Mouse (Mus musculus) kidney, postnatal 14 days (tissue): ENCODE data around the gene Ovol1.
A peak's percentile ranks its signal among the peaks of the same experiment; 100 is the strongest.

Experiments
- DNase-seq: peaks from one replicate; pipeline ENCODE4 v3.0.0; 2022; ENCODE audit warnings: mixed read lengths

Ovol1 gene

GRCm38 (mm10) chr19:5560457-5561041 is at the start of gene Ovol1:
Gene Ovol1, minus strand, starts transcription at chr19:5560646.
- DNase-seq, result peak; percentile 87

- peak; percentile 94 for DNase-seq
Observed at GRCm38 (mm10) chr19:5609547-5610404, 49.3 kb upstream of the Ovol1 start, which contains the start of gene Kat5. Gene Kat5, minus strand, starts transcription at chr19:5610237.

GRCm38 (mm10) chr19:5609171-5609546 is 48.7 kb upstream of the Ovol1 start:
- DNase-seq, result no peak

- DNase-seq, result no peak
Observed at GRCm38 (mm10) chr19:5608707-5609106, 48.3 kb upstream of the Ovol1 start.

GRCm38 (mm10) chr19:5607705-5608410 is 47.4 kb upstream of the Ovol1 start:
- DNase-seq, result no peak

- no peak for DNase-seq
Observed at GRCm38 (mm10) chr19:5606196-5606595, 45.8 kb upstream of the Ovol1 start.

GRCm38 (mm10) chr19:5605126-5605525 is 44.7 kb upstream of the Ovol1 start:
- DNase-seq, result no peak

- no peak for DNase-seq
Observed at GRCm38 (mm10) chr19:5603664-5604063, 43.2 kb upstream of the Ovol1 start.

- DNase-seq, result peak; percentile 85
Observed at GRCm38 (mm10) chr19:5601752-5602541, 41.5 kb upstream of the Ovol1 start, which contains the start of gene Rnaseh2c. Gene Rnaseh2c, plus strand, starts transcription at chr19:5601873.

- DNase-seq, result no peak
Observed at GRCm38 (mm10) chr19:5599224-5599623, 38.8 kb upstream of the Ovol1 start.

- DNase-seq, result no peak
Observed at GRCm38 (mm10) chr19:5591888-5592287, 31.4 kb upstream of the Ovol1 start.

GRCm38 (mm10) chr19:5589159-5589558 is 28.7 kb upstream of the Ovol1 start:
- DNase-seq, result no peak

- DNase-seq, result no peak
Observed at GRCm38 (mm10) chr19:5581995-5582394, 21.5 kb upstream of the Ovol1 start.

- no peak for DNase-seq
Observed at GRCm38 (mm10) chr19:5580776-5581175, 20.3 kb upstream of the Ovol1 start.

- no peak for DNase-seq
Observed at GRCm38 (mm10) chr19:5579971-5580370, 19.5 kb upstream of the Ovol1 start.

GRCm38 (mm10) chr19:5575336-5575735 is 14.9 kb upstream of the Ovol1 start:
- no peak for DNase-seq

- DNase-seq, result peak; percentile 36
Observed at GRCm38 (mm10) chr19:5572331-5573125, 12.1 kb upstream of the Ovol1 start.

GRCm38 (mm10) chr19:5571831-5572230 is 11.4 kb upstream of the Ovol1 start:
- no peak for DNase-seq

- no peak for DNase-seq
Observed at GRCm38 (mm10) chr19:5570353-5571246, 10.2 kb upstream of the Ovol1 start.

GRCm38 (mm10) chr19:5569521-5569920 is 9.1 kb upstream of the Ovol1 start:
- DNase-seq, result no peak
